Mouse (Mus musculus): ENCODE measurements around the gene Asb4.

Gene Asb4

DNA sequence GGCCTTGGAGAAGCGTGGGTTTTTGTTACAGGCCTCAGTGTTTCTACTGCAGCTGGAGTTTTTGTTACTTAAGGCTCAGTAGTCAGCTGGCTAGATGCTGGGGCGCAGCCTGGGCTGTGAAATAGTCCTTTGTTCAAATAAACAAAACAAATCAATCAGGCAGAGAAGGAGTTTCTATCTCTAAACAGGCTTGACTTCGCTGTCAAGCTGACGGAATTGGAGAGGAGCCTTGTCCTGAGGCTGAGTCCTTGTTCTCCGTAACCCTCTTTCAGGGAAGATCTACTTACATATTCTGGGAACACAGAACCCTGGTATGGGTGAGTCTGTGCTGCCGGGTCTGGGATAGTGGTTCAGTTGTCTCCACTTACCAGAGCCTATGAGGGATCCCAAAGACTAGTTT lies 64.4 kb downstream of the Asb4 start:
- peak; percentile 24 for DNase-seq

DNA sequence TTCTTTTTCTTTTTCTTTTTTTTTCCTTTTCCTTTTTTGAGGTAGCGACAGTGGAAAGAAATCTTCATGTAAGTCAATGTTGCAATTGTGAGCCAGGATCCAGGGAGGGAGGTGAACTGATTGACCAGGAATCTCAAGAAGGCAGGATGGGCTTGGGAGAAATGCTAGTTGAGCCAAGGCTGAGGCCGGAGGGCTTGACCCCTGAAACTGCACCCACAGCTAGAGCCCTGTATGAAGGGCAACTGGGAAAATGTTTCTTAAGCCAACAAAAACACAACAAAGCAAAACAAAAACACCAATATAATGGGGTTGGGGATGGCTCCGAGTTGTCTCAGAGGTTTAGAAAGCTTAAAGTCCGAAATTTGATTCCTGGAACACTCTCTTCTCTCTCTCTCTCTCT lies 65.2 kb downstream of the Asb4 start:
- DNase-seq: no peak

- no peak for DNase-seq
Observed at GRCm38 (mm10) chr6:5449878-5450277, 66.7 kb downstream of the Asb4 start.

DNA sequence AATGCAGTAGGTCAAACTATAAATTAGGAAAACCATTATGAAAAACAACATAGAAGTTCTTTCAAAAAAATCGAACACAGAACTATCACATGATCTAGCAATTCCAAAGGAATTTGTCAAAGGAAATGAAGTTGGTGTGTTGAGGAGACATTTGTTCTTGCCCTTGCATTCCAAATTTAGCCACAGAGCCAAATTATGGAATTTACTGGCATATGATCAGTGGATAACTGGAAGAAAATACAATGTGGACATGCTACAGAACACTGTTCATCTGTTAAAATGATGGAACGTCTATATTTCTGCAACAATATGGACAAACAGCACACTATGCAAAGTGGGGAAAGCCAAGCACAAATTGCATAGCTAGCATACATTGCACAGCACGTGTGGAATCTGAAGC lies 72.7 kb downstream of the Asb4 start:
- no peak for DNase-seq

- DNase-seq: no peak
Observed at GRCm38 (mm10) chr6:5470480-5471318, 87.5 kb downstream of the Asb4 start.

DNA sequence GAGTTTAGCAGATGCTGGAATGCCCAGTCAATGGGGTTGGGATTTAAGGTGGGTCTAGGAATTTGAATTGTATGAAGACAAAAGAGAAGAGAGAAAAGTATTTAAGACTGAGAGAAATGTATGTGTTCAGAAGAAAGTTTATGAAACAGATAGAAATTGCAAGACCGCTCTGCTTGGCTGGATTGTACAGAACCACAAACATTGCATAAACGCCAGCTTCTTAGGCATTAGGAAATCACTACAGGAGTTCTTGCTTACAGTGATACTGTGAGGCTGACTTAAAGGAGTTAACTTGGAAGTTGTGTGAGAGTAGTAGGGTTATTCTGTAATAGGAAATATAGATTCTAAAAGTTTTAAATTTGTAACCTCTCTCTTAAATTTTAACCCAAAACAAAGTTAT lies 89.5 kb downstream of the Asb4 start:
- DNase-seq: no peak

DNA sequence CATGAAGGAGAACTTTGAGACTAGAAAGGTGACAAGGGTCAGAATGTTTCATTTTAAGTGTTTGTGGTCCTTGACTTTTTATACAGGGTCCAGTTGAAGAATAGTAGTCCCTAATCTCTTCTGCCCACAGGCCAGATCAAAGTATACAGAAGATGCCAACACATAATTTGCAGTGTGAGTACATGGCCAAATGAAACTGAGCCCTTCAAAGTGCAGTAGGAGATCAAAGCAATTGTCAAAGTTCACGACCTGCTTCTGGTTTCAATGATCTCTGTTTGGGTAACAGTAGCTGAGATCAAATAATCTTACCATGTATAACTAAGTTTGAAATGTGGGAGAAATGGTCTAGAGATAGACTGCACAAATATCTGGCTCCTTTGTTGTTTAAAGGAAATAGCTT lies 90.8 kb downstream of the Asb4 start:
- no peak for DNase-seq

GRCm38 (mm10) chr6:5481066-5481465 lies 97.9 kb downstream of the Asb4 start:
- no peak for DNase-seq

- DNase-seq: no peak
Observed at GRCm38 (mm10) chr6:5482270-5482783, 99.1 kb downstream of the Asb4 start.

Data from right cerebral cortex, adult 18-20 months (tissue).